Mouse (Mus musculus): Measurements from ENCODE around the gene Glb1l.

- no peak for TF ChIP-seq GATA1 (IDR thresholded peaks at IDR 0.05; ENCODE audit: borderline replicate concordance, low read length)
- no peak for TF ChIP-seq FLI1 (IDR thresholded peaks at IDR 0.05; ENCODE audit: low read length)
Measured at GRCm38 (mm10) chr1:75158990-75159389, 51.6 kb downstream of the Glb1l start.

Measured in megakaryocyte, embryonic 14.5 days (primary cell).